In the genomic region with DNA sequence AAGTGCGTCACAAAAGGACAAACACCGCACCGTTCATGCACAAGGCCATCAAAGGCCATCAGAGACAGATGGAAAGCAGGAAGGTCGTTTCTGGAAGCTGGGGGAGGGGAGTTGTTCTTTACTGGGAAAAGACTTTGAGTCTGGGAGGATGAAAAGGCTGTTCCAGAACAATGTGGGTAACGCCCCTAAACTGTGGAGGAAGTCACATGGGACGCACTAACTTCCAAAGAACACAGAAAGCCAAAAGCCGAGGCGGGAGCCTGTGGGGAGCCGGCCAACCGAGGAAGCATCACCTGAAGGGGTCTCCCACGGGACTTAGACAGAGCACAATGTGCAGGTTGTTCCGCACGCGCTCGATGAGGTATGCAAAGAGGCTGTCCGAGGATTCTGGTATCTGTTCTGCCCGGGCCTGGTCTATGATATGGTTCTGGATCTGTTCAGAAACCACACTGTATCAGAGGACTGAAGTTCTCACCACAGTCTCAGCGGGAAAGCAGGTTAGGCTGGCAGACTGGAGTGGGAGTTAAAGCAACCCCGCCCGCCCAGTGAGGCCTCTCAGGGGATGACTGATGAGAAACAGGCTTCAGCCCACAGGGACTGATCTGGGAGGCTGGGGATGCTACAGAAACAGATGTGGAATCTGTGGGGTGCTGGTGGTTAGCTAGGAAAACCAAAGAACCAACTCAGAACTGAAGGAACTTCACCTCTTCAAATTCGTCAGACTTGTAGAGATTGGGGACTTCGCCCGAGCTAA, we compare ENCODE assay signal across 9 mouse cellular contexts. TPM values are rescaled to one million over a fixed set of nuclear protein-coding genes. Genes with fewer than 3 reads are reported as not detected.
DNase-seq lines count a peak whose midpoint lies in the region; ATAC-seq and TF ChIP-seq lines count a peak whose summit lies in the region.
"Had no signal": no experiment of that assay in that cellular context is flagged by ENCODE, and none has a peak within 500 bp of the region (broad histone marks: within the 10 kb centered on the region; RNA-seq: fewer than 3 reads in every experiment).

No protein-coding gene starts in this region.

- 42% methylated on average over 23 of the region's 23 CpGs for WGBS in embryonic facial prominence, embryonic 13.5 days
- 53% methylated on average over 23 of the region's 23 CpGs for WGBS in intestine, embryonic 16.5 days
- 45% methylated on average over 23 of the region's 23 CpGs for WGBS in lung, embryonic 15.5 days
- WGBS in cerebellum, adult 2 months, result 54% methylated on average over 23 of the region's 23 CpGs
- 77% methylated on average over 23 of the region's 23 CpGs for WGBS in thymus, adult 2 months

- 0 out of 2 replicates have a peak, but pooled peaks have one; percentile 39 for ATAC-seq in embryonic facial prominence, embryonic 13.5 days (ENCODE audit: insufficient number of reproducible peaks, insufficient read depth, low FRiP score, low TSS enrichment, low read depth)
- peak; percentile 59 for ATAC-seq in intestine, embryonic 16.5 days
- ATAC-seq in lung, embryonic 15.5 days (ENCODE audit: borderline replicate concordance, extremely low read depth, low FRiP score, low TSS enrichment), result 0 out of 2 replicates have a peak, but pooled peaks have one; percentile 14

- TF ChIP-seq CTCF in cerebellum, adult 2 months (IDR thresholded peaks at IDR 0.05; ENCODE audit: borderline replicate concordance, insufficient read depth, low read depth, low read length), result no peak
- TF ChIP-seq CTCF in thymus, adult 2 months (IDR thresholded peaks at IDR 0.05; ENCODE audit: borderline replicate concordance, control insufficient read depth, extremely low read depth, insufficient read depth, low read length, poor library complexity), result no peak

- H3K9ac ChIP-seq in embryonic facial prominence, embryonic 13.5 days, result peak overlapping the region; percentile 54
- H3K9ac ChIP-seq in intestine, embryonic 16.5 days (ENCODE audit: low read depth, low read length), result peak overlapping the region; percentile 0; the same call in 1 of the 2 replicates
- no peak overlapping the region; the same call in 1 of the 2 replicates for H3K9ac ChIP-seq in lung, embryonic 15.5 days
- H3K9ac ChIP-seq: neural tube, embryonic 12.5 days had no signal

- peak overlapping the region; percentile 19; the same call in 1 of the 2 replicates for H3K4me3 ChIP-seq in embryonic facial prominence, embryonic 13.5 days
- no peak overlapping the region for H3K4me3 ChIP-seq in intestine, embryonic 16.5 days (ENCODE audit: low read length)
- H3K4me3 ChIP-seq in lung, embryonic 15.5 days, result peak overlapping the region; percentile 15; the same call in 1 of the 2 replicates
- H3K4me3 ChIP-seq in cerebellum, adult 2 months (replicated peaks; ENCODE audit: insufficient read depth, low read depth, low read length), result no peak overlapping the region
- H3K4me3 ChIP-seq in thymus, adult 2 months (ENCODE audit: control insufficient read depth, insufficient read depth, low read length), result no peak overlapping the region
- H3K4me3 ChIP-seq: neural tube, embryonic 12.5 days had no signal

- H3K27ac ChIP-seq in embryonic facial prominence, embryonic 13.5 days, result peak overlapping the region; percentile 94
- peak overlapping the region; percentile 20 for H3K27ac ChIP-seq in intestine, embryonic 16.5 days (ENCODE audit: low read length)
- H3K27ac ChIP-seq in lung, embryonic 15.5 days, result peak overlapping the region; percentile 63; the same call in 1 of the 2 replicates
- no peak overlapping the region for H3K27ac ChIP-seq in cerebellum, adult 2 months (ENCODE audit: insufficient read depth, low read length)
- H3K27ac ChIP-seq in thymus, adult 2 months (ENCODE audit: control insufficient read depth, insufficient read depth, low read length), result no peak overlapping the region
- H3K27ac ChIP-seq: neural tube, embryonic 12.5 days had no signal

- no peaks in the 10 kb centered on the region for H3K36me3 ChIP-seq in embryonic facial prominence, embryonic 13.5 days
- H3K36me3 ChIP-seq in intestine, embryonic 16.5 days (ENCODE audit: control insufficient read depth, insufficient read depth, low read length), result no peaks in the 10 kb centered on the region
- H3K36me3 ChIP-seq in lung, embryonic 15.5 days, result no peaks in the 10 kb centered on the region
- H3K36me3 ChIP-seq in thymus, adult 2 months (ENCODE audit: control insufficient read depth, insufficient read depth, low read length), result no peaks in the 10 kb centered on the region
- H3K36me3 ChIP-seq: neural tube, embryonic 12.5 days had no signal

- no peaks in the 10 kb centered on the region for H3K9me3 ChIP-seq in embryonic facial prominence, embryonic 13.5 days
- H3K9me3 ChIP-seq in intestine, embryonic 16.5 days (ENCODE audit: control insufficient read depth, low read length), result no peaks in the 10 kb centered on the region
- no peaks in the 10 kb centered on the region for H3K9me3 ChIP-seq in lung, embryonic 15.5 days
- H3K9me3 ChIP-seq: neural tube, embryonic 12.5 days had no signal

- peak; percentile 35 for DNase-seq in gastrocnemius, adult 18-20 months (ENCODE audit: low spot score)
- no peak for DNase-seq in gastrocnemius, postnatal 10 days
- no peak for DNase-seq in spleen, postnatal 36 days (ENCODE audit: low spot score in 2 of 2)
- DNase-seq in cerebellum, adult 2 months, result no peak
- no peak for DNase-seq in thymus, adult 2 months

- peaks cover 37% of the 10 kb centered on the region for H3K4me1 ChIP-seq in embryonic facial prominence, embryonic 13.5 days
- H3K4me1 ChIP-seq in intestine, embryonic 16.5 days (ENCODE audit: control insufficient read depth, insufficient read depth, low read length), result peaks cover 6% of the 10 kb centered on the region; the same call in 1 of the 2 replicates
- peaks cover 16% of the 10 kb centered on the region for H3K4me1 ChIP-seq in lung, embryonic 15.5 days
- H3K4me1 ChIP-seq in cerebellum, adult 2 months (ENCODE audit: control insufficient read depth, insufficient read depth, low read length), result no peaks in the 10 kb centered on the region; the same call in 1 of the 2 replicates
- no peaks in the 10 kb centered on the region for H3K4me1 ChIP-seq in thymus, adult 2 months (replicated peaks; ENCODE audit: control insufficient read depth, insufficient read depth, low read length)

- H3K4me2 ChIP-seq in embryonic facial prominence, embryonic 13.5 days, result peak overlapping the region; percentile 47
- peak overlapping the region; percentile 20; the same call in 1 of the 2 replicates for H3K4me2 ChIP-seq in intestine, embryonic 16.5 days (ENCODE audit: low read depth, low read length)
- peak overlapping the region; percentile 34; the same call in 1 of the 2 replicates for H3K4me2 ChIP-seq in lung, embryonic 15.5 days
- H3K4me2 ChIP-seq: neural tube, embryonic 12.5 days had no signal

- no peak for TF ChIP-seq POLR2A in cerebellum, adult 2 months (IDR thresholded peaks at IDR 0.05; ENCODE audit: borderline replicate concordance, insufficient read depth, low read length)
- TF ChIP-seq POLR2A in thymus, adult 2 months (IDR thresholded peaks at IDR 0.05; ENCODE audit: control insufficient read depth, extremely low read depth, insufficient read depth, low read length, poor library complexity), result no peak

- no peaks in the 10 kb centered on the region for H3K27me3 ChIP-seq in embryonic facial prominence, embryonic 13.5 days
- H3K27me3 ChIP-seq in intestine, embryonic 16.5 days (replicated peaks; ENCODE audit: control insufficient read depth, insufficient read depth, low read length), result no peaks in the 10 kb centered on the region
- H3K27me3 ChIP-seq in lung, embryonic 15.5 days, result no peaks in the 10 kb centered on the region
- H3K27me3 ChIP-seq in cerebellum, adult 2 months (ENCODE audit: control insufficient read depth, insufficient read depth, low read length), result no peaks in the 10 kb centered on the region
- no peaks in the 10 kb centered on the region for H3K27me3 ChIP-seq in thymus, adult 2 months (ENCODE audit: control insufficient read depth, insufficient read depth, low read length)
- H3K27me3 ChIP-seq: neural tube, embryonic 12.5 days had no signal

RNA-seq across cellular contexts. Expression of gene Kdm6b, which starts 38.8 kb away (rescaled TPM):
- total RNA-seq in gastrocnemius, adult 18-20 months (2021), result 10 to 100 TPM; 19.6 to 22.0 TPM
- 10 to 100 TPM; 35.9 to 47.5 TPM for total RNA-seq in gastrocnemius, postnatal 10 days (2021)
- polyA plus RNA-seq in embryonic facial prominence, embryonic 13.5 days (2015; fragmentation: Nextera tagmentation; extraction: Ambion mirVana), result 41.3 and 43.1 TPM in 2 replicates
- 17.6 and 18.8 TPM in 2 replicates for polyA plus RNA-seq in intestine, embryonic 16.5 days (2015; fragmentation: Nextera tagmentation; extraction: Ambion mirVana)
- 22.7 and 23.4 TPM in 2 replicates for polyA plus RNA-seq in lung, embryonic 15.5 days (2015; fragmentation: Nextera tagmentation; extraction: Ambion mirVana)
- 14.0 and 16.5 TPM in 2 replicates for polyA plus RNA-seq in cerebellum, adult 2 months (2012; rRNA removed)
- polyA plus RNA-seq in thymus, adult 2 months (2012; rRNA removed), result 61.0 and 77.3 TPM in 2 replicates

RNA-seq across cellular contexts. Expression of gene Tmem88, which starts 54.3 kb away (rescaled TPM):
- 1 to 10 TPM; 2.6 to 4.1 TPM for total RNA-seq in gastrocnemius, adult 18-20 months (2021)
- 10 to 100 TPM; 14.0 to 15.7 TPM for total RNA-seq in gastrocnemius, postnatal 10 days (2021)
- polyA plus RNA-seq in embryonic facial prominence, embryonic 13.5 days (2015; fragmentation: Nextera tagmentation; extraction: Ambion mirVana), result 13.2 and 16.4 TPM in 2 replicates
- 30.8 and 31.0 TPM in 2 replicates for polyA plus RNA-seq in intestine, embryonic 16.5 days (2015; fragmentation: Nextera tagmentation; extraction: Ambion mirVana)
- polyA plus RNA-seq in lung, embryonic 15.5 days (2015; fragmentation: Nextera tagmentation; extraction: Ambion mirVana), result 46.7 and 49.8 TPM in 2 replicates
- 5.7 and 6.0 TPM in 2 replicates for polyA plus RNA-seq in cerebellum, adult 2 months (2012; rRNA removed)
- polyA plus RNA-seq in thymus, adult 2 months (2012; rRNA removed), result 7.3 and 9.3 TPM in 2 replicates

RNA-seq across cellular contexts. Expression of gene Cyb5d1, which starts 56.9 kb away (rescaled TPM):
- 10 to 100 TPM; 29.3 to 33.0 TPM for total RNA-seq in gastrocnemius, adult 18-20 months (2021)
- 10 to 100 TPM; 18.8 to 22.3 TPM for total RNA-seq in gastrocnemius, postnatal 10 days (2021)
- 43.4 and 46.5 TPM in 2 replicates for polyA plus RNA-seq in embryonic facial prominence, embryonic 13.5 days (2015; fragmentation: Nextera tagmentation; extraction: Ambion mirVana)
- 22.6 and 24.0 TPM in 2 replicates for polyA plus RNA-seq in intestine, embryonic 16.5 days (2015; fragmentation: Nextera tagmentation; extraction: Ambion mirVana)
- polyA plus RNA-seq in lung, embryonic 15.5 days (2015; fragmentation: Nextera tagmentation; extraction: Ambion mirVana), result 28.4 and 31.5 TPM in 2 replicates
- polyA plus RNA-seq in cerebellum, adult 2 months (2012; rRNA removed), result 40.2 and 41.9 TPM in 2 replicates
- polyA plus RNA-seq in thymus, adult 2 months (2012; rRNA removed), result 37.2 and 41.5 TPM in 2 replicates

RNA-seq across cellular contexts. Expression of gene Naa38, which starts 57.0 kb away (rescaled TPM):
- total RNA-seq in gastrocnemius, adult 18-20 months (2021), result 10 to 100 TPM; 70.5 to 72.1 TPM
- 10 to 100 TPM; 83.8 to 94.5 TPM for total RNA-seq in gastrocnemius, postnatal 10 days (2021)
- polyA plus RNA-seq in embryonic facial prominence, embryonic 13.5 days (2015; fragmentation: Nextera tagmentation; extraction: Ambion mirVana), result 145 and 150 TPM in 2 replicates
- polyA plus RNA-seq in intestine, embryonic 16.5 days (2015; fragmentation: Nextera tagmentation; extraction: Ambion mirVana), result 168 and 170 TPM in 2 replicates
- 151 and 168 TPM in 2 replicates for polyA plus RNA-seq in lung, embryonic 15.5 days (2015; fragmentation: Nextera tagmentation; extraction: Ambion mirVana)
- 193 and 200 TPM in 2 replicates for polyA plus RNA-seq in cerebellum, adult 2 months (2012; rRNA removed)
- polyA plus RNA-seq in thymus, adult 2 months (2012; rRNA removed), result 139 and 170 TPM in 2 replicates

Comparison
In these comparisons a context has a peak if more than half of its experiments do, and no peak if none do; other contexts are left out.
1. H3K27ac ChIP-seq: peak in embryonic facial prominence, embryonic 13.5 days (single experiment), intestine, embryonic 16.5 days (single experiment) and lung, embryonic 15.5 days (single experiment); none in cerebellum, adult 2 months (single experiment) and thymus, adult 2 months (single experiment).
2. H3K4me3 ChIP-seq: peak in embryonic facial prominence, embryonic 13.5 days (single experiment) and lung, embryonic 15.5 days (single experiment); none in intestine, embryonic 16.5 days (single experiment), cerebellum, adult 2 months (single experiment) and thymus, adult 2 months (single experiment).
3. Peak in every context shown above with its lines, with median percentiles within 50 percentile points of each other: ATAC-seq and H3K4me2 ChIP-seq.